Mouse (Mus musculus): ENCODE data around the gene Nxt1. TPM values are rescaled to one million over a fixed set of nuclear protein-coding genes. Genes with fewer than 3 reads are reported as not detected.

The Nxt1 gene
- 50.8 and 62.9 TPM in 2 replicates for total RNA-seq (2012; rRNA removed)

- peak; percentile 91 for DNase-seq (ENCODE audit: low read depth, low spot score)
- peak within 1 kb of the TSS; percentile 55 for H3K27ac ChIP-seq (ENCODE audit: insufficient read depth, low read depth, low read length, poor library complexity, severe bottlenecking)
- H3K9ac ChIP-seq (ENCODE audit: insufficient read depth, low read depth, low read length, poor library complexity, severe bottlenecking): peak within 1 kb of the TSS; percentile 96
- no peak for TF ChIP-seq MAFK (IDR thresholded peaks at IDR 0.05; ENCODE audit: insufficient read depth, low read depth, low read length)
- TF ChIP-seq CHD2 (IDR thresholded peaks at IDR 0.05; ENCODE audit: low read depth, low read length): peak; percentile 81
- no peak for TF ChIP-seq ZC3H11A (IDR thresholded peaks at IDR 0.05; ENCODE audit: borderline replicate concordance, low read depth, low read length)
- TF ChIP-seq ZNF384 (IDR thresholded peaks at IDR 0.05; ENCODE audit: low read depth, low read length): no peak
- peak; percentile 88 for TF ChIP-seq HCFC1 (IDR thresholded peaks at IDR 0.05; ENCODE audit: borderline replicate concordance, insufficient read depth, low read length)
- in situ Hi-C loops (cut with MboI; ENCODE audit: low sequenced_read_pairs in 2 of 2, unreplicated experiment in 2 of 2): no loop called here
- no peaks in the 10 kb centered on the region for H3K9me3 ChIP-seq (ENCODE audit: control insufficient read depth, insufficient read depth, low read depth, low read length)
- H3K4me1 ChIP-seq (ENCODE audit: control insufficient read depth in 2 of 2, insufficient read depth in 2 of 2, low read length in 2 of 2, poor library complexity in 1 of 2): peaks cover 2 to 6% of the 10 kb centered on the region in 2 experiments; a peak in 1 of 4 replicates
- H3K36me3 ChIP-seq (ENCODE audit: control insufficient read depth, insufficient read depth, low read length, poor library complexity, severe bottlenecking): peaks cover 10% of the 10 kb centered on the region
- H3K4me3 ChIP-seq (ENCODE audit: insufficient read depth in 1 of 2, low read depth in 1 of 2, low read length in 2 of 2, poor library complexity in 1 of 2, severe bottlenecking in 1 of 2): peak within 1 kb of the TSS; percentile 91 to 100
Observed at GRCm38 (mm10) chr2:148672199-148673096, at the start of gene Nxt1. Gene Nxt1 (plus strand): TSS chr2:148672601.

- Histone ChIP-seq H3K9ac (ENCODE audit: insufficient read depth, low read depth, low read length, poor library complexity, severe bottlenecking) (no peak overlapping the region), H3K36me3 (ENCODE audit: control insufficient read depth, insufficient read depth, low read length, poor library complexity, severe bottlenecking) (no peaks in the 10 kb centered on the region), H3K4me1 (ENCODE audit: control insufficient read depth in 2 of 2, insufficient read depth in 2 of 2, low read length in 2 of 2, poor library complexity in 1 of 2) (no peaks in the 10 kb centered on the region), H3K27ac (ENCODE audit: insufficient read depth, low read depth, low read length, poor library complexity, severe bottlenecking) (no peak overlapping the region), H3K9me3 (ENCODE audit: control insufficient read depth, insufficient read depth, low read depth, low read length) (no peaks in the 10 kb centered on the region), H3K4me3 (ENCODE audit: insufficient read depth in 1 of 2, low read depth in 1 of 2, low read length in 2 of 2, poor library complexity in 1 of 2, severe bottlenecking in 1 of 2) (no peak overlapping the region)
- no peak for DNase-seq (ENCODE audit: low read depth, low spot score)
- TF ChIP-seq ZNF384 (IDR thresholded peaks at IDR 0.05; ENCODE audit: low read depth, low read length): no peak
- TF ChIP-seq HCFC1 (IDR thresholded peaks at IDR 0.05; ENCODE audit: borderline replicate concordance, insufficient read depth, low read length): no peak
- no peak for TF ChIP-seq ZC3H11A (IDR thresholded peaks at IDR 0.05; ENCODE audit: borderline replicate concordance, low read depth, low read length)
- in situ Hi-C loops (cut with MboI; ENCODE audit: low sequenced_read_pairs in 2 of 2, unreplicated experiment in 2 of 2): no loop called here
Observed at GRCm38 (mm10) chr2:148623067-148623466, 49.3 kb upstream of the Nxt1 start.

- H3K9me3 ChIP-seq (ENCODE audit: control insufficient read depth, insufficient read depth, low read depth, low read length): no peaks in the 10 kb centered on the region
- no peak for DNase-seq (ENCODE audit: low read depth, low spot score)
- TF ChIP-seq ZC3H11A (IDR thresholded peaks at IDR 0.05; ENCODE audit: borderline replicate concordance, low read depth, low read length) (no peak), MAFK (IDR thresholded peaks at IDR 0.05; ENCODE audit: insufficient read depth, low read depth, low read length) (no peak), CHD2 (IDR thresholded peaks at IDR 0.05; ENCODE audit: low read depth, low read length) (no peak), ZNF384 (IDR thresholded peaks at IDR 0.05; ENCODE audit: low read depth, low read length) (no peak), HCFC1 (IDR thresholded peaks at IDR 0.05; ENCODE audit: borderline replicate concordance, insufficient read depth, low read length) (no peak)
- H3K4me3 ChIP-seq (ENCODE audit: insufficient read depth in 1 of 2, low read depth in 1 of 2, low read length in 2 of 2, poor library complexity in 1 of 2, severe bottlenecking in 1 of 2): no peak overlapping the region
- in situ Hi-C loops (cut with MboI; ENCODE audit: low sequenced_read_pairs in 2 of 2, unreplicated experiment in 2 of 2): no loop called here
- H3K4me1 ChIP-seq (ENCODE audit: control insufficient read depth in 2 of 2, insufficient read depth in 2 of 2, low read length in 2 of 2, poor library complexity in 1 of 2): no peaks in the 10 kb centered on the region
- H3K36me3 ChIP-seq (ENCODE audit: control insufficient read depth, insufficient read depth, low read length, poor library complexity, severe bottlenecking): no peaks in the 10 kb centered on the region
- H3K27ac ChIP-seq (ENCODE audit: insufficient read depth, low read depth, low read length, poor library complexity, severe bottlenecking): no peak overlapping the region
- H3K9ac ChIP-seq (ENCODE audit: insufficient read depth, low read depth, low read length, poor library complexity, severe bottlenecking): no peak overlapping the region
Observed at GRCm38 (mm10) chr2:148624484-148624883, 47.9 kb upstream of the Nxt1 start.

- no peaks in the 10 kb centered on the region for H3K9me3 ChIP-seq (ENCODE audit: control insufficient read depth, insufficient read depth, low read depth, low read length)
- no peaks in the 10 kb centered on the region for H3K36me3 ChIP-seq (ENCODE audit: control insufficient read depth, insufficient read depth, low read length, poor library complexity, severe bottlenecking)
- in situ Hi-C loops (cut with MboI; ENCODE audit: low sequenced_read_pairs in 2 of 2, unreplicated experiment in 2 of 2): no loop called here
- no peak overlapping the region for H3K9ac ChIP-seq (ENCODE audit: insufficient read depth, low read depth, low read length, poor library complexity, severe bottlenecking)
- H3K27ac ChIP-seq (ENCODE audit: insufficient read depth, low read depth, low read length, poor library complexity, severe bottlenecking): no peak overlapping the region
- no peak overlapping the region for H3K4me3 ChIP-seq (ENCODE audit: insufficient read depth in 1 of 2, low read depth in 1 of 2, low read length in 2 of 2, poor library complexity in 1 of 2, severe bottlenecking in 1 of 2)
- no peak for DNase-seq (ENCODE audit: low read depth, low spot score)
- H3K4me1 ChIP-seq (ENCODE audit: control insufficient read depth in 2 of 2, insufficient read depth in 2 of 2, low read length in 2 of 2, poor library complexity in 1 of 2): no peaks in the 10 kb centered on the region
- TF ChIP-seq ZC3H11A (IDR thresholded peaks at IDR 0.05; ENCODE audit: borderline replicate concordance, low read depth, low read length) (no peak), HCFC1 (IDR thresholded peaks at IDR 0.05; ENCODE audit: borderline replicate concordance, insufficient read depth, low read length) (no peak), ZNF384 (IDR thresholded peaks at IDR 0.05; ENCODE audit: low read depth, low read length) (no peak), CHD2 (IDR thresholded peaks at IDR 0.05; ENCODE audit: low read depth, low read length) (no peak), MAFK (IDR thresholded peaks at IDR 0.05; ENCODE audit: insufficient read depth, low read depth, low read length) (no peak)
Observed at GRCm38 (mm10) chr2:148627011-148627471, 45.4 kb upstream of the Nxt1 start.

All from ES-E14 (cell line).